Mouse (Mus musculus) midbrain, embryonic 16.5 days (tissue): ENCODE measurements around the gene Chid1. TPM values are rescaled to one million over a fixed set of nuclear protein-coding genes. Genes with fewer than 3 reads are reported as not detected.

Experiments used
- ATAC-seq: fragments of 200-750 bp; cut with Nextera tagmentation; 2 replicates; pipeline ENCODE4 v1.8.0; 2017; ENCODE audit warnings: moderate TSS enrichment
- H3K27ac ChIP-seq: fragments of 300-500 bp; sonication (generic); 2 replicates; pipeline ENCODE4 v1.5.1; 2014; ENCODE audit warnings: mild to moderate bottlenecking, low read length, mixed read lengths
- H3K27me3 ChIP-seq: fragments of 300-500 bp; sonication (generic); 2 replicates; pipeline ENCODE4 v1.6.1; 2014; ENCODE audit warnings: low read depth, low read length, mixed read lengths; ENCODE audit not compliant: control insufficient read depth, insufficient read depth
- H3K36me3 ChIP-seq: fragments of 300-500 bp; sonication (generic); 2 replicates; pipeline ENCODE4 v1.6.1; 2014; ENCODE audit warnings: mild to moderate bottlenecking, low read length, moderate library complexity, mixed read lengths; ENCODE audit not compliant: control insufficient read depth, insufficient read depth
- H3K4me1 ChIP-seq: fragments of 300-500 bp; sonication (generic); 2 replicates; pipeline ENCODE4 v1.6.1; 2014; ENCODE audit warnings: mild to moderate bottlenecking, low read length, mixed read lengths; ENCODE audit not compliant: control insufficient read depth, insufficient read depth
- H3K4me2 ChIP-seq: fragments of 300-500 bp; sonication (generic); 2 replicates; pipeline ENCODE4 v1.6.1; 2014; ENCODE audit warnings: mild to moderate bottlenecking, low read length, mixed read lengths
- H3K4me3 ChIP-seq: fragments of 300-500 bp; sonication (generic); 2 replicates; pipeline ENCODE4 v1.5.1; 2014; ENCODE audit warnings: low read depth, mild to moderate bottlenecking, low read length, moderate library complexity, mixed read lengths
- H3K9ac ChIP-seq: fragments of 300-500 bp; sonication (generic); 2 replicates; pipeline ENCODE4 v1.6.1; 2014; ENCODE audit warnings: low read depth, low read length, mixed read lengths
- H3K9me3 ChIP-seq: fragments of 300-500 bp; sonication (generic); replicated peaks from 2 replicates; pipeline ENCODE4 v1.6.1; 2014; ENCODE audit warnings: mild to moderate bottlenecking, low read length, mixed read lengths; ENCODE audit not compliant: control insufficient read depth, poor library complexity, severe bottlenecking
- WGBS: fragments of 180-500 bp; shearing (Covaris S2); extraction: QIAGEN DNeasy Blood & Tissue Kit; methylation state at CpG from one replicate; pipeline ENCODE4 v1.1.7; 2014; 5-methylcytosine and 5-hydroxymethylcytosine counted together
- polyA plus RNA-seq: library from polyadenylated mRNA; unstranded; fragments of >200 nt; fragmentation: Nextera tagmentation; extraction: Ambion mirVana; gene quantifications from 2 replicates; pipeline ENCODE4 v1.2.1, GENCODE M21; 2015

Chid1 gene
- polyA plus RNA-seq, 1 experiment from 2014 or later = 52.8 TPM

GRCm38 (mm10) chr7:141501820-141502555 is 37.7 kb downstream of the Chid1 start:
- H3K27ac ChIP-seq = no peak overlapping the region

GRCm38 (mm10) chr7:141497600-141497999 is 42.1 kb downstream of the Chid1 start:
- H3K4me1 ChIP-seq = no peaks in the 10 kb centered on the region
- no peak overlapping the region for H3K4me2 ChIP-seq
- peaks cover 13% of the 10 kb centered on the region for H3K36me3 ChIP-seq
- H3K9me3 ChIP-seq = no peaks in the 10 kb centered on the region
- H3K27me3 ChIP-seq = no peaks in the 10 kb centered on the region
- ATAC-seq = no peak
- no peak overlapping the region for H3K4me3 ChIP-seq
- no peak overlapping the region for H3K9ac ChIP-seq
- H3K27ac ChIP-seq = no peak overlapping the region
- 97% methylated on average over 3 of the region's 3 CpGs for WGBS

More at GRCm38 (mm10) chr7:141501820-141502555, 37.7 kb downstream of the Chid1 start:
- ATAC-seq = no peak
- no peaks in the 10 kb centered on the region for H3K4me1 ChIP-seq
- no peak overlapping the region for H3K4me2 ChIP-seq
- no peaks in the 10 kb centered on the region for H3K27me3 ChIP-seq
- peaks cover 6% of the 10 kb centered on the region; the same call in 1 of the 2 replicates for H3K36me3 ChIP-seq
- H3K4me3 ChIP-seq = no peak overlapping the region
- WGBS = 88% methylated on average over 7 of the region's 7 CpGs
- H3K9ac ChIP-seq = no peak overlapping the region
- H3K9me3 ChIP-seq = no peaks in the 10 kb centered on the region

GRCm38 (mm10) chr7:141495940-141496339 is 43.7 kb downstream of the Chid1 start:
- Histone ChIP-seq H3K27me3 (no peaks in the 10 kb centered on the region), H3K4me2 (no peak overlapping the region), H3K9ac (no peak overlapping the region), H3K4me1 (no peaks in the 10 kb centered on the region), H3K36me3 (peaks cover 17% of the 10 kb centered on the region), H3K9me3 (no peaks in the 10 kb centered on the region), H3K27ac (no peak overlapping the region), H3K4me3 (no peak overlapping the region)
- ATAC-seq = no peak
- 89% methylated on average over 4 of the region's 4 CpGs for WGBS

- H3K27ac ChIP-seq = no peak overlapping the region
- H3K4me1 ChIP-seq = no peaks in the 10 kb centered on the region
- H3K9me3 ChIP-seq = no peaks in the 10 kb centered on the region
- peaks cover 17% of the 10 kb centered on the region for H3K36me3 ChIP-seq
- H3K4me2 ChIP-seq = no peak overlapping the region
- ATAC-seq = no peak
- H3K27me3 ChIP-seq = no peaks in the 10 kb centered on the region
- no peak overlapping the region for H3K9ac ChIP-seq
- no peak overlapping the region for H3K4me3 ChIP-seq
- WGBS = 84% methylated on average over 2 of the region's 2 CpGs
Measured at GRCm38 (mm10) chr7:141495379-141495778, 44.3 kb downstream of the Chid1 start.

- H3K27me3 ChIP-seq = no peaks in the 10 kb centered on the region
- no peak overlapping the region for H3K4me3 ChIP-seq
- no peak overlapping the region for H3K9ac ChIP-seq
- peaks cover 14% of the 10 kb centered on the region for H3K36me3 ChIP-seq
- WGBS = 89% methylated on average over 1 of the region's 1 CpGs
- ATAC-seq = no peak
- H3K4me2 ChIP-seq = no peak overlapping the region
- no peaks in the 10 kb centered on the region for H3K9me3 ChIP-seq
- no peaks in the 10 kb centered on the region for H3K4me1 ChIP-seq
- no peak overlapping the region for H3K27ac ChIP-seq
Measured at GRCm38 (mm10) chr7:141493729-141494128, 45.9 kb downstream of the Chid1 start.

- Histone ChIP-seq H3K27me3 (no peaks in the 10 kb centered on the region), H3K9me3 (no peaks in the 10 kb centered on the region), H3K9ac (no peak overlapping the region), H3K27ac (no peak overlapping the region), H3K4me2 (no peak overlapping the region), H3K36me3 (peaks cover 10% of the 10 kb centered on the region), H3K4me1 (no peaks in the 10 kb centered on the region), H3K4me3 (no peak overlapping the region)
- ATAC-seq = no peak
- 89% methylated on average over 5 of the region's 5 CpGs for WGBS
Measured at GRCm38 (mm10) chr7:141492738-141493137, 46.9 kb downstream of the Chid1 start.

GRCm38 (mm10) chr7:141491151-141491550 is 48.5 kb downstream of the Chid1 start:
- Histone ChIP-seq H3K4me1 (no peaks in the 10 kb centered on the region), H3K4me2 (no peak overlapping the region), H3K9ac (no peak overlapping the region), H3K27me3 (no peaks in the 10 kb centered on the region), H3K4me3 (no peak overlapping the region), H3K27ac (no peak overlapping the region), H3K36me3 (peaks cover 10% of the 10 kb centered on the region), H3K9me3 (no peaks in the 10 kb centered on the region)
- WGBS = 86% methylated on average over 2 of the region's 2 CpGs
- ATAC-seq = no peak

- H3K9ac ChIP-seq = no peak overlapping the region
- H3K9me3 ChIP-seq = no peaks in the 10 kb centered on the region
- no peaks in the 10 kb centered on the region for H3K27me3 ChIP-seq
- peaks cover 20% of the 10 kb centered on the region for H3K4me1 ChIP-seq
- ATAC-seq = no peak
- no peak overlapping the region for H3K27ac ChIP-seq
- peaks cover 3% of the 10 kb centered on the region; the same call in 1 of the 2 replicates for H3K36me3 ChIP-seq
- H3K4me3 ChIP-seq = no peak overlapping the region
- H3K4me2 ChIP-seq = no peak overlapping the region
- WGBS = 80% methylated on average over 7 of the region's 7 CpGs
Measured at GRCm38 (mm10) chr7:141487141-141487540, 52.5 kb downstream of the Chid1 start.

- ATAC-seq = no peak
- Histone ChIP-seq H3K4me2 (no peak overlapping the region), H3K4me1 (peaks cover 20% of the 10 kb centered on the region), H3K9me3 (no peaks in the 10 kb centered on the region), H3K27me3 (no peaks in the 10 kb centered on the region), H3K4me3 (no peak overlapping the region), H3K27ac (no peak overlapping the region), H3K9ac (no peak overlapping the region), H3K36me3 (no peaks in the 10 kb centered on the region)
- 89% methylated on average over 1 of the region's 1 CpGs for WGBS
Measured at GRCm38 (mm10) chr7:141486239-141486638, 53.4 kb downstream of the Chid1 start.
